Mouse (Mus musculus) effector memory CD4-positive, alpha-beta T cell, adult 5 months (primary cell): ENCODE measurements around the gene Sbsn. TPM values are rescaled to one million over a fixed set of nuclear protein-coding genes. Genes with fewer than 3 reads are reported as not detected.

Experiments
- polyA plus RNA-seq: library from polyadenylated mRNA; unstranded; fragments of 100-300 nt; shearing (Covaris generic); gene quantifications from one replicate; pipeline ENCODE4 v1.2.1, GENCODE M21; 2017

The Sbsn gene
- 0.17 TPM for polyA plus RNA-seq

DNA sequence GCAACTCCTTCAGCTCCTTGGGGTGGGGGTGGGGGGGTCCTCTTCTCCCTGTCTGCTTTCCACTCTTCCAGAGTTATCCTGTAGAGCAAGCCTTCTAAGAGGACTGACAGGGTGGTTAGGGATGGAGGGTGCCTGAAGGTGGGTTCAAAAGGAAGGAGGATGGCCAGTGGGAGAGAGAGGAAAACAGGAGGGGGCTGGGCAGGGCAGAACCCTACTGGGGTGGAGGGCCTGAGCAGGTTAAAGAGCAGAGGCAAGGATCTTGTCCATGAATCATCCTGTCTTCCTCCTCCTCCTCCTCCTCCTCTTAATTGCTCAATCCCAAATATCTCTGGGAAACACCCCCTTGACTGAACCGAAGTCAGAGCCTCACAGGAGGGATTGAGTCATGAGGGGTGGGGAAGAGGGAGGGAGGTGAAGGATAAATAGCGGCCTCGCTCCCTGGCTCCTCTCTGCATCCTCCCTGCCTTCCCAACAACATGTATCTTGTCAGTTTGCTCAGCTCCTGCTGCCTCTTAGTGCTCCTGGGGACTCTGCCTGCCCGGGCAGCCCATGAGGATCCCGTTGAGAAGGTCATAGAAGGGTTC is at the start of gene Sbsn:
Gene Sbsn (plus strand): TSS at position 386 of the 584 bp plus-strand sequence.

DNA sequence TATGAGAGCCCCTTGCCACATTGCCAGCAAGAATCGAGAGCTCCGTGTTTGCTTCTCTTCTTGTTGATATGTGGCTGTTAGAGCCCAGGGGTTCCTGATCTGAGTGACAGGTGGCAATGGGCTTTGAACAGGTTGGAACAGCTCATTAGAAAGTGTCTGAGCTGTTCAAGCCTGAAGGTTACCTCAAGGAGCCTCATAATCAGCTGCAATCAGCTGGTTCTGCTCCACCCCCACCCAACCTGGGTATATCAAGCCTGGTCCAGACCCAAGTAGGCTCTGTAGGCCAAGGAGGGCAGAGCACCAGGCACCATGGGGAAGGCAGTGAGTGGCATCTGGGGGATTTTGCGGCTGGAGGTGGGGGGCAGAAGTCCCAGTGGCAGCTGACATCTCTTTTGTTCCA is 39.3 kb upstream of the Sbsn start, which contains the start of gene Atp4a:
Gene Atp4a (plus strand): TSS at position 268 of the 400 bp plus-strand sequence.

DNA sequence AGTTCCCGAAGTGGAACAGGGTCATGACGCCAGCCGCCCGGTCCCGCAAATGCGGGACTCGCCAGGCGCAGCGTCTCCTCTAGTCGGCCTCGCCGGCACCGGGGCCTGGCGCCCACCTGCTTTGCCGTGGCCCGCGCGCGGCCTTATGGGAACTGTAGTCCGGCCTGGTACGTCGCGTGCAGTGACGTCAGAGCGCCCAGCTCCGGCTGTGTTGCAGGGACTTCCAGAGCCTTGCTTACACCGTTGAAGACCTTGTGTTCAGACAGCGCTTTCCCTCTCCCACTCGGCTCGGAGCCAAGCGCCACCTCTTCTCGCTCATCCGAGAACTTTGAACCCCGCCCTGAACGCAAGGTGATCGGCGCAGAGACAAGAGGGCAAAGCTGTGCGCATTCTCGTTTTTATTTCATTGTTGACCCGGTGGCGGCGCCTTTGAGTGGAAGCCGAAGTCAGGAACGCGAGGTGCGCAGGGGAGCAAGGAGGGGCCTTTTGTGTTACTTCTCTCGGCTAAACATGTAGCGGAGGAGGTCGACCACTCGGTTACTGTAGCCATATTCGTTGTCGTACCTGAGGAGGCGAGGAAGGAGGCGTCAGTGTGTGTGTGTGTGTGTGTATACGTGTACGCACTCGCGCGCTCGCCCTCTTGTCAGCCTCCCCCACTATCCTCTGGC is 21.7 kb upstream of the Sbsn start, which contains the start of gene Tmem147:
Gene Tmem147 (minus strand): TSS at position 145 of the 668 bp plus-strand sequence.

DNA sequence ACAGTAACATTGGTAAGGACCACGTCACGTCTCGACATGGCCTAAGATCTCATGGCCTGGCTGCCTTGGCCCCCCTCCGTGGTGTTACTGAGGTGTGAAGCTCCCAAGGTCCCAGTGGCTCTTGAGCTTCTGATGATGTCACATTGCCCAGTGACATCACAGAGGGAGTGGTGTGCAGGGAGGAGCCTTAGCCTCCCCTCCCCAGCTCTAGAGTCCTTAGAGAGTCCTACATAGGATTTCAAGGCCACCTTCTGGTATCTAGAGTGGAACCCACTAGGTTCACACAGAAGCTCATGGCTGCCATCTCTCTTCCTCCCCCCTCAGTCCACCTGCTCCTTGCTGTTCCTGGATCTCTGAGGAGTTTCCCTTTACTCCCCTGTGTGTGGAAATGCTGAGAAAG is 7.7 kb upstream of the Sbsn start, which contains the start of gene Gapdhs:
Gene Gapdhs (minus strand): TSS at position 65 of the 400 bp plus-strand sequence.

DNA sequence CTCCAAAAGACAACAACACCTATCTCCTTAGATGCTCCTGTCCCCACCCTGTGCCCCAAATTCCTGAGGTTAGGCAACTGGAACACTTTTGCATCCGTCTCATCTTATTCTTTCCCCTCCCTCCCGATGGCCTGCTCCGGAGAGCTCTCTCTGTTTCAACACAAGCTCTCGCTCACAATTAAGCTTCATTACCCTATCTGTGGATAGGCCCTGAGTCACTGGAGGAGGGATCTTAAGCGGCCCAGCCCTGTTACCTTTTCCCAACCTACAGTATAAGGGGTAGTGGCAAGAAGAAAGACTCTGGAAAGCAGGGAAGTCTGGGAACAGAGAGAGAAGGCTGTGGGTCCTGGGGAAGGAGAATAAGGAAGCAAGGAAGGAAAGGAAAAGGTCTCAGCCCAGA is 12.2 kb downstream of the Sbsn start, which contains the start of gene Dmkn:
Gene Dmkn (plus strand): TSS at position 301 of the 400 bp plus-strand sequence.

DNA sequence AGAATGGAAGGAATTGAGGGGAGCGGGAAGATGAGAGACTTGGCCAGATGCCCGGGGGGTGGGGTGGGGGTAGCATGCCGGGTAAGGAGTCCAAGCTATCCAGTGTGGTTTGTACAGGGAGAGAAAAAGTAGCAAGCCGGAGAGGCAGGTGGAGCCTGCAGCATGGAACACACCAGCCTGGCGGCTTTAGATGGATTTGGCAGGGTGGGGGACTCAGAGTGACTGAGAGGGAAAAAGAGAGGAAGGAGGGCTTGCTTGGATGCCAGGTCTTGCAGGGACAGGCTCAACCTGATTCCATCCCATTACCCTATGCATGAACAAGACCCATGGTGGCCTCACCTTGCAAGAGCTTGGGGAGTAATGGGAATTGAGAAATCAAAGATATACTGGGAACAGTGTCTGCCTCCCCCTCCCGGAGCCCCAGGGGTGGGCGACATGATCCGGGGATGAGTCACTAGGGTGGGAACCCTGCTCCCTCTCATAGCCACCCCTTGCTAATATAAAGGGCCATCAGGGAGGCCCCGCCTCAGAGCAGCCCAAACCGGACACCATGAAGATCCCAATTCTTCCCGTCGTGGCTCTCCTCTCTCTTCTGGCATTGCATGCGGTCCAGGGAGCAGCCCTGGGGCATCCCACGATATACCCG is 36.2 kb downstream of the Sbsn start, which contains the start of gene Krtdap:
Gene Krtdap (plus strand): TSS at position 520 of the 646 bp plus-strand sequence.

Other genes starting within 250 kb of the Sbsn start
- 1.0 TPM for gene Arhgap33, start 216.4 kb upstream of the Sbsn start, polyA plus RNA-seq
- 3.3 TPM for gene Hspb6, start 199.3 kb upstream of the Sbsn start, polyA plus RNA-seq
- gene Proser3, start 199.2 kb upstream of the Sbsn start, polyA plus RNA-seq: 3.3 TPM
- 48.0 TPM for gene Lin37, start 191.6 kb upstream of the Sbsn start, polyA plus RNA-seq
- 84.8 TPM for gene U2af1l4, start 188.2 kb upstream of the Sbsn start, polyA plus RNA-seq
- gene Gm49396, start 188.1 kb upstream of the Sbsn start, polyA plus RNA-seq: 57.8 TPM
- 137 TPM for gene Psenen, start 187.8 kb upstream of the Sbsn start, polyA plus RNA-seq
- gene Igflr1, start 186.0 kb upstream of the Sbsn start, polyA plus RNA-seq: 59.7 TPM
- 14.0 TPM for gene Kmt2b, start 162.7 kb upstream of the Sbsn start, polyA plus RNA-seq
- 12.8 TPM for gene Zbtb32, start 152.6 kb upstream of the Sbsn start, polyA plus RNA-seq
- 0.79 TPM for gene Upk1a, start 138.6 kb upstream of the Sbsn start, polyA plus RNA-seq
- gene Cox6b1, start 125.3 kb upstream of the Sbsn start, polyA plus RNA-seq: 388 TPM
- gene Etv2, start 115.6 kb upstream of the Sbsn start, polyA plus RNA-seq: not detected
- gene Rbm42, start 101.2 kb upstream of the Sbsn start, polyA plus RNA-seq: 194 TPM
- 36.3 TPM for gene Haus5, start 86.5 kb upstream of the Sbsn start, polyA plus RNA-seq
- 0.56 TPM for gene Pmis2, start 79.9 kb upstream of the Sbsn start, polyA plus RNA-seq
- gene 2200002J24Rik, start 52.5 kb upstream of the Sbsn start, polyA plus RNA-seq: not detected
- not detected for gene Atp4a, start 39.3 kb upstream of the Sbsn start, polyA plus RNA-seq
- 51.5 TPM for gene Tmem147, start 21.9 kb upstream of the Sbsn start, polyA plus RNA-seq
- not detected for gene Gapdhs, start 7.8 kb upstream of the Sbsn start, polyA plus RNA-seq
- not detected for gene Dmkn, start 12.3 kb downstream of the Sbsn start, polyA plus RNA-seq
- gene Krtdap, start 36.4 kb downstream of the Sbsn start, polyA plus RNA-seq: not detected
- gene Ffar2, start 72.3 kb downstream of the Sbsn start, polyA plus RNA-seq: not detected
- gene Ffar3, start 104.7 kb downstream of the Sbsn start, polyA plus RNA-seq: not detected
- 0.09 TPM for gene Ffar1, start 110.1 kb downstream of the Sbsn start, polyA plus RNA-seq
- 28.6 TPM for gene Cd22, start 128.9 kb downstream of the Sbsn start, polyA plus RNA-seq
- gene Mag, start 163.4 kb downstream of the Sbsn start, polyA plus RNA-seq: not detected
- not detected for gene Hamp2, start 173.2 kb downstream of the Sbsn start, polyA plus RNA-seq
- not detected for gene Hamp, start 192.6 kb downstream of the Sbsn start, polyA plus RNA-seq
- gene Usf2, start 205.3 kb downstream of the Sbsn start, polyA plus RNA-seq: 10.7 TPM
- gene Lsr, start 222.0 kb downstream of the Sbsn start, polyA plus RNA-seq: 7.7 TPM
- 0.46 TPM for gene Fam187b, start 222.3 kb downstream of the Sbsn start, polyA plus RNA-seq